Mouse (Mus musculus) spleen, adult 2 months (tissue): ENCODE measurements at regions not wholly inside any gene's neighbourhood (a gene's known extent, or its start where the extent isn't known, plus 50 kb on each side); places are given as distances from the start of the nearest gene placed in this dataset.
A peak's percentile ranks its signal among the peaks of the same experiment; 100 is the strongest.

Source experiments
- DNase-seq, 2 experiments: peaks; one replicate each; pipeline versions ENCODE4 v3.0.0 to v3.0.0-alpha.2; 2012 to 2021; ENCODE audit warnings: low spot score in 2 of 2, low read depth in 1 of 2
- H3K27ac ChIP-seq: fragments of 200-500 bp; 2 replicates; pipeline ENCODE4 v1.5.1; 2012; ENCODE audit warnings: low read length, inconsistent platforms; ENCODE audit not compliant: insufficient read depth
- H3K27me3 ChIP-seq: fragments of 200-500 bp; 2 replicates; pipeline ENCODE4 v1.6.1; 2012; ENCODE audit warnings: mild to moderate bottlenecking, moderate library complexity, low read length, inconsistent platforms; ENCODE audit not compliant: control insufficient read depth, insufficient read depth
- H3K36me3 ChIP-seq: fragments of 200-500 bp; 2 replicates; pipeline ENCODE4 v1.6.1; 2012; ENCODE audit warnings: mild to moderate bottlenecking, low read length, inconsistent platforms; ENCODE audit not compliant: control insufficient read depth, insufficient read depth
- H3K4me1 ChIP-seq: fragments of 200-500 bp; 2 replicates; pipeline ENCODE4 v1.6.1; 2011; ENCODE audit warnings: inconsistent platforms; ENCODE audit not compliant: control insufficient read depth, insufficient read depth, insufficient read length
- H3K4me3 ChIP-seq: fragments of 200-500 bp; 2 replicates; pipeline ENCODE4 v1.5.1; 2011; ENCODE audit warnings: mild to moderate bottlenecking, inconsistent platforms; ENCODE audit not compliant: insufficient read depth, insufficient read length; ENCODE audit errors: extremely low read depth
- CTCF ChIP-seq: fragments of 200-500 bp; IDR thresholded peaks from 2 replicates; pipeline ENCODE4 v1.5.1; 2011; ENCODE audit warnings: mild to moderate bottlenecking, inconsistent platforms; ENCODE audit not compliant: insufficient read depth, insufficient read length, insufficient replicate concordance; ENCODE audit errors: extremely low read depth
- POLR2A ChIP-seq: fragments of 200-500 bp; IDR thresholded peaks from 2 replicates; pipeline ENCODE4 v1.6.1; 2011; ENCODE audit warnings: low read depth, low read length, inconsistent platforms
- WGBS: fragments of 180-500 bp; shearing (Covaris S2); methylation state at CpG from one replicate; pipeline ENCODE4 v1.1.7; 2018; 5-methylcytosine and 5-hydroxymethylcytosine counted together

- no peak for DNase-seq
- 85% methylated on average over 4 of the region's 4 CpGs for WGBS
- TF ChIP-seq CTCF, result no peak
- TF ChIP-seq POLR2A, result no peak
Measured at GRCm38 (mm10) chr3:51159322-51159721, 64.9 kb upstream of the Noct start.

GRCm38 (mm10) chr3:51159881-51160280, 64.4 kb upstream of the Noct start:
- WGBS, result 93% methylated on average over 9 of the region's 9 CpGs
- Histone ChIP-seq H3K4me1 (no peaks in the 10 kb centered on the region), H3K4me3 (no peak overlapping the region), H3K27ac (no peak overlapping the region), H3K27me3 (no peaks in the 10 kb centered on the region), H3K36me3 (no peaks in the 10 kb centered on the region)
- TF ChIP-seq POLR2A (no peak), CTCF (no peak)
- no peak for DNase-seq

More at GRCm38 (mm10) chr3:51159322-51159721, 64.9 kb upstream of the Noct start:
- no peak overlapping the region for H3K4me3 ChIP-seq
- H3K4me1 ChIP-seq, result no peaks in the 10 kb centered on the region
- no peaks in the 10 kb centered on the region for H3K36me3 ChIP-seq
- no peaks in the 10 kb centered on the region for H3K27me3 ChIP-seq
- no peak overlapping the region for H3K27ac ChIP-seq

GRCm38 (mm10) chr3:51160625-51161024, 63.6 kb upstream of the Noct start:
- H3K27ac ChIP-seq, result no peak overlapping the region
- H3K4me3 ChIP-seq, result no peak overlapping the region
- TF ChIP-seq CTCF (no peak), POLR2A (no peak)
- H3K36me3 ChIP-seq, result no peaks in the 10 kb centered on the region
- H3K4me1 ChIP-seq, result no peaks in the 10 kb centered on the region
- no peaks in the 10 kb centered on the region for H3K27me3 ChIP-seq
- 91% methylated on average over 7 of the region's 7 CpGs for WGBS
- no peak for DNase-seq

GRCm38 (mm10) chr3:51169150-51169925, 54.9 kb upstream of the Noct start:
- 90% methylated on average over 30 of the region's 30 CpGs for WGBS
- TF ChIP-seq POLR2A (no peak), CTCF (no peak)

GRCm38 (mm10) chr3:51170225-51170852, 53.9 kb upstream of the Noct start:
- WGBS, result 35% methylated on average over 19 of the region's 19 CpGs
- no peaks in the 10 kb centered on the region for H3K4me1 ChIP-seq
- DNase-seq, result peak; percentile 15 to 64
- H3K4me3 ChIP-seq, result no peak overlapping the region
- H3K27me3 ChIP-seq, result no peaks in the 10 kb centered on the region
- no peaks in the 10 kb centered on the region for H3K36me3 ChIP-seq
- H3K27ac ChIP-seq, result no peak overlapping the region
- TF ChIP-seq CTCF (peak; percentile 92; the same call in 1 of the 2 replicates), POLR2A (no peak)

More at GRCm38 (mm10) chr3:51169150-51169925, 54.9 kb upstream of the Noct start:
- DNase-seq, result no peak
- no peak overlapping the region for H3K4me3 ChIP-seq
- no peaks in the 10 kb centered on the region for H3K4me1 ChIP-seq
- no peak overlapping the region for H3K27ac ChIP-seq
- H3K36me3 ChIP-seq, result no peaks in the 10 kb centered on the region
- no peaks in the 10 kb centered on the region for H3K27me3 ChIP-seq
